In genomic region chr9:65909301-65909801, GRCm38 (mm10) we compare ENCODE assay signal across 9 mouse cellular contexts. TPM values are rescaled to one million over a fixed set of nuclear protein-coding genes. Genes with fewer than 3 reads are reported as not detected.
DNase-seq lines count a peak whose midpoint lies in the region; ATAC-seq lines count a peak whose summit lies in the region.
"Had no signal": no experiment of that assay in that cellular context is flagged by ENCODE, and none has a peak within 500 bp of the region (broad histone marks: within the 10 kb centered on the region; RNA-seq: fewer than 3 reads in every experiment).

No protein-coding gene starts in this region.

- H3K27me3 ChIP-seq in hindbrain, embryonic 10.5 days (ENCODE audit: insufficient read depth, poor library complexity, severe bottlenecking): no peaks in the 10 kb centered on the region

- DNase-seq in ES-CJ7 (ENCODE audit: low read depth, low spot score): peak; percentile 64
- DNase-seq in adrenal gland, postnatal 4 days (ENCODE audit: low spot score in 2 of 2): peak; percentile 12 to 21
- peak; percentile 63 for DNase-seq in hindbrain, embryonic 10.5 days (ENCODE audit: low spot score)
- peak; percentile 27 to 38 for DNase-seq in left cerebral cortex, adult 8-10 months (ENCODE audit: low spot score in 2 of 2)
- peak; percentile 32 to 37 for DNase-seq in right cerebral cortex, postnatal 36 days (ENCODE audit: low spot score in 2 of 2)
- peak; percentile 44 for DNase-seq in urinary bladder, postnatal 25 days (ENCODE audit: low spot score)

- H3K4me3 ChIP-seq in hindbrain, embryonic 10.5 days: peak overlapping the region; percentile 98
- H3K4me3 ChIP-seq in macrophage (ENCODE audit: inconsistent target): peak overlapping the region; percentile 94

- ATAC-seq in erythroid progenitor cell, adult 5-6 weeks (replicated peaks; ENCODE audit: low FRiP score, poor library complexity, severe bottlenecking): peak; percentile 62

- peaks cover 59% of the 10 kb centered on the region for H3K79me2 ChIP-seq in macrophage (ENCODE audit: inconsistent target)

- H3K36me3 ChIP-seq in hindbrain, embryonic 10.5 days: peaks cover 23% of the 10 kb centered on the region
- no peaks in the 10 kb centered on the region for H3K36me3 ChIP-seq in macrophage (ENCODE audit: inconsistent target)

- H3K9me3 ChIP-seq in hindbrain, embryonic 10.5 days: no peaks in the 10 kb centered on the region

- peaks cover 17% of the 10 kb centered on the region for H3K4me1 ChIP-seq in hindbrain, embryonic 10.5 days (replicated peaks)

- H3K27ac ChIP-seq in hindbrain, embryonic 10.5 days: peak overlapping the region; percentile 95
- peak overlapping the region; percentile 46 for H3K27ac ChIP-seq in macrophage

- WGBS in hindbrain, embryonic 10.5 days: under 1% methylated on average over 34 of the region's 34 CpGs
- WGBS in macrophage (ENCODE audit: missing documents): 0% methylated on average over 34 of the region's 34 CpGs

RNA-seq across cellular contexts. Expression of gene Csnk1g1, which starts 0.6 kb away (rescaled TPM):
- total RNA-seq in adrenal gland, postnatal 4 days (2021): 10 to 100 TPM; 30.3 to 33.1 TPM
- total RNA-seq in erythroid progenitor cell, adult 5-6 weeks (2015; ENCODE audit: low replicate concordance): 11.7 and 25.9 TPM in 2 replicates
- 15.9 and 29.7 TPM in 2 replicates for total RNA-seq in erythroid progenitor cell, adult 5-6 weeks (2017; ENCODE audit: low replicate concordance)
- 19.3 and 21.5 TPM in 2 replicates for polyA plus RNA-seq in hindbrain, embryonic 10.5 days (2016; fragmentation: Nextera tagmentation; extraction: Ambion mirVana)
- total RNA-seq in left cerebral cortex, adult 8-10 months (2022): 10 to 100 TPM; 33.0 to 48.1 (median 44.8) TPM
- total RNA-seq in macrophage (2018; cell fraction: chromatin; rRNA removed): 100 to 1,000 TPM in 23 of 26 experiments, 10 to 100 TPM in 3; 73.4 to 196 (median 155) TPM
- total RNA-seq in macrophage (2018; cell fraction: cytosol; rRNA removed): 10 to 100 TPM; 13.7 to 25.2 (median 18.6) TPM
- total RNA-seq in macrophage (2018; cell fraction: nucleus; rRNA removed): 100 to 1,000 TPM in 5 of 26 experiments, 10 to 100 TPM in 21; 39.6 to 146 (median 75.4) TPM
- polyA plus RNA-seq in macrophage (2018): 9.3 to 10.5 TPM (median 9.7 TPM) in 3 replicates

RNA-seq across cellular contexts. Expression of gene Trip4, which starts 0.8 kb away (rescaled TPM):
- total RNA-seq in adrenal gland, postnatal 4 days (2021): 10 to 100 TPM; 40.0 to 40.7 TPM
- 9.2 and 10.8 TPM in 2 replicates for total RNA-seq in erythroid progenitor cell, adult 5-6 weeks (2015; ENCODE audit: low replicate concordance)
- 10.1 and 13.3 TPM in 2 replicates for total RNA-seq in erythroid progenitor cell, adult 5-6 weeks (2017; ENCODE audit: low replicate concordance)
- polyA plus RNA-seq in hindbrain, embryonic 10.5 days (2016; fragmentation: Nextera tagmentation; extraction: Ambion mirVana): 29.7 and 32.3 TPM in 2 replicates
- total RNA-seq in left cerebral cortex, adult 8-10 months (2022): 10 to 100 TPM; 34.1 to 37.8 (median 36.4) TPM
- total RNA-seq in macrophage (2018; cell fraction: chromatin; rRNA removed): 10 to 100 TPM; 26.3 to 100.0 (median 69.4) TPM
- 10 to 100 TPM; 17.8 to 35.1 (median 27.3) TPM for total RNA-seq in macrophage (2018; cell fraction: cytosol; rRNA removed)
- total RNA-seq in macrophage (2018; cell fraction: nucleus; rRNA removed): 10 to 100 TPM; 13.5 to 56.5 (median 38.2) TPM
- polyA plus RNA-seq in macrophage (2018): 19.6 to 23.6 TPM (median 21.8 TPM) in 3 replicates

RNA-seq across cellular contexts. Expression of gene Pclaf, which starts 19.3 kb away (rescaled TPM):
- 10 to 100 TPM; 32.7 to 40.6 TPM for total RNA-seq in adrenal gland, postnatal 4 days (2021)
- total RNA-seq in erythroid progenitor cell, adult 5-6 weeks (2015; ENCODE audit: low replicate concordance): 85.4 and 127 TPM in 2 replicates
- 132 and 204 TPM in 2 replicates for total RNA-seq in erythroid progenitor cell, adult 5-6 weeks (2017; ENCODE audit: low replicate concordance)
- 187 and 280 TPM in 2 replicates for polyA plus RNA-seq in hindbrain, embryonic 10.5 days (2016; fragmentation: Nextera tagmentation; extraction: Ambion mirVana)
- under 1 TPM in 3 of 4 experiments, not detected in 1; 0.23 to 0.44 (median 0.25) TPM for total RNA-seq in left cerebral cortex, adult 8-10 months (2022)
- total RNA-seq in macrophage (2018; cell fraction: chromatin; rRNA removed): 10 to 100 TPM in 1 of 26 experiments, 1 to 10 TPM in 18, under 1 TPM in 4, not detected in 3; 0.34 to 11.1 (median 2.8) TPM
- total RNA-seq in macrophage (2018; cell fraction: cytosol; rRNA removed): 1 to 10 TPM; 1.8 to 6.1 (median 3.5) TPM
- total RNA-seq in macrophage (2018; cell fraction: nucleus; rRNA removed): 10 to 100 TPM in 1 of 26 experiments, 1 to 10 TPM in 23, under 1 TPM in 2; 0.37 to 32.7 (median 1.9) TPM
- polyA plus RNA-seq in macrophage (2018): 0.56 to 25.5 TPM (median 11.5 TPM) in 3 replicates
- total RNA-seq: layer of hippocampus, adult 18-20 months had no signal

Comparison
In these comparisons a context has a peak if more than half of its experiments do, and no peak if none do; other contexts are left out.
1. Peak in every context shown above with its lines: DNase-seq, ATAC-seq, H3K4me3 ChIP-seq and H3K27ac ChIP-seq.
2. RNA of gene Pclaf, which starts 19.3 kb away (total RNA-seq): 85.4 to 204 TPM in erythroid progenitor cell, adult 5-6 weeks and 32.7 to 40.6 TPM in adrenal gland, postnatal 4 days; 0.23 to 0.44 TPM in left cerebral cortex, adult 8-10 months; every median in the first group is over 10 times any median in the second.